Mouse (Mus musculus): ENCODE data around the gene Adam1b. TPM values are rescaled to one million over a fixed set of nuclear protein-coding genes. Genes with fewer than 3 reads are reported as not detected.
"Not testable (repeated sequence)": the region's sequence is repeated elsewhere in the genome, so short reads cannot be mapped to it uniquely, and the experiment has no call there.

The Adam1b gene
- not detected for total RNA-seq (2021)

GRCm38 (mm10) chr5:121503231-121503630, at the start of gene Adam1b:
Gene Adam1b, minus strand, starts transcription at chr5:121503435.
- intact Hi-C loops (cut with DNase I): no loop called here
- DNase-seq: no peak

GRCm38 (mm10) chr5:121549196-121549595, 46.0 kb upstream of the Adam1b start:
- intact Hi-C loops (cut with DNase I): no loop called here
- no peak for DNase-seq

- intact Hi-C loops (cut with DNase I): loop anchor here (2.0 kb wide), 1 partner anchor 56 kb away; no protein-coding TSS in a partner anchor
- no peak for DNase-seq
Observed at GRCm38 (mm10) chr5:121547084-121547483, 43.8 kb upstream of the Adam1b start.

GRCm38 (mm10) chr5:121546530-121546895, 43.3 kb upstream of the Adam1b start:
- intact Hi-C loops (cut with DNase I): loop anchor here (2.0 kb wide), 1 partner anchor 56 kb away; no protein-coding TSS in a partner anchor
- peak; percentile 35 to 44 for DNase-seq

- intact Hi-C loops (cut with DNase I): loop anchor here (2.0 kb wide), 1 partner anchor 57 kb away; no protein-coding TSS in a partner anchor
- DNase-seq: peak; percentile 99 to 100
Observed at GRCm38 (mm10) chr5:121545793-121546529, 42.7 kb upstream of the Adam1b start, which contains the start of gene Mapkapk5. Gene Mapkapk5, minus strand, starts transcription at chr5:121545905.

GRCm38 (mm10) chr5:121544910-121545792, 41.9 kb upstream of the Adam1b start, which contains the start of the genes Adam1a and Gm42878:
Gene Adam1a, minus strand, starts transcription at chr5:121545482.
Gene Gm42878, minus strand, starts transcription at chr5:121545482.
- no peak for DNase-seq
- intact Hi-C loops (cut with DNase I): loop anchor here (5.0 kb wide), 1 partner anchor 93 kb away; the partner anchor contains the start of genes Erp29 and Tmem116

GRCm38 (mm10) chr5:121543370-121543769, 40.1 kb upstream of the Adam1b start:
- no peak for DNase-seq
- intact Hi-C loops (cut with DNase I): loop anchor here (5.0 kb wide), 1 partner anchor 91 kb away; the partner anchor contains the start of genes Erp29 and Tmem116

GRCm38 (mm10) chr5:121541235-121541634, 38.0 kb upstream of the Adam1b start:
- intact Hi-C loops (cut with DNase I): loop anchor here (5.0 kb wide), 1 partner anchor 89 kb away; the partner anchor contains the start of genes Erp29 and Tmem116
- DNase-seq: no peak

- intact Hi-C loops (cut with DNase I): loop anchor here (5.0 kb wide), 1 partner anchor 88 kb away; the partner anchor contains the start of genes Erp29 and Tmem116
- DNase-seq: no peak
Observed at GRCm38 (mm10) chr5:121540066-121540465, 36.8 kb upstream of the Adam1b start.

- intact Hi-C loops (cut with DNase I): no loop called here
- no peak for DNase-seq
Observed at GRCm38 (mm10) chr5:121537588-121537987, 34.4 kb upstream of the Adam1b start.

GRCm38 (mm10) chr5:121536921-121537555, 33.8 kb upstream of the Adam1b start:
- no peak for DNase-seq
- intact Hi-C loops (cut with DNase I): no loop called here

- intact Hi-C loops (cut with DNase I): no loop called here
- DNase-seq: no peak
Observed at GRCm38 (mm10) chr5:121535116-121535515, 31.9 kb upstream of the Adam1b start.

- intact Hi-C loops (cut with DNase I): no loop called here
- no peak for DNase-seq
Observed at GRCm38 (mm10) chr5:121534521-121534920, 31.3 kb upstream of the Adam1b start.

- intact Hi-C loops (cut with DNase I): no loop called here
- no peak for DNase-seq
Observed at GRCm38 (mm10) chr5:121526961-121527360, 23.7 kb upstream of the Adam1b start.

GRCm38 (mm10) chr5:121526526-121526925, 23.3 kb upstream of the Adam1b start:
- intact Hi-C loops (cut with DNase I): no loop called here

GRCm38 (mm10) chr5:121525774-121526450, 22.7 kb upstream of the Adam1b start:
- DNase-seq: peak in 1 of 2 experiments; percentile 12
- intact Hi-C loops (cut with DNase I): no loop called here

More at GRCm38 (mm10) chr5:121526526-121526925, 23.3 kb upstream of the Adam1b start:
- no peak for DNase-seq

GRCm38 (mm10) chr5:121519758-121520157, 16.5 kb upstream of the Adam1b start:
- intact Hi-C loops (cut with DNase I); DNase-seq: not testable (repeated sequence)

- intact Hi-C loops (cut with DNase I): no loop called here
- DNase-seq: no peak
Observed at GRCm38 (mm10) chr5:121518983-121519382, 15.7 kb upstream of the Adam1b start.

- intact Hi-C loops (cut with DNase I): no loop called here
Observed at GRCm38 (mm10) chr5:121510009-121510408, 6.8 kb upstream of the Adam1b start.

GRCm38 (mm10) chr5:121506846-121507245, 3.6 kb upstream of the Adam1b start:
- intact Hi-C loops (cut with DNase I): no loop called here
- no peak for DNase-seq

More at GRCm38 (mm10) chr5:121510009-121510408, 6.8 kb upstream of the Adam1b start:
- no peak for DNase-seq

Data from heart, postnatal 36 days (tissue).